Mouse (Mus musculus) adrenal gland, postnatal 10 days (tissue): Measurements from ENCODE around the gene Coro1c. TPM values are rescaled to one million over a fixed set of nuclear protein-coding genes. Genes with fewer than 3 reads are reported as not detected.

Source experiments
- DNase-seq: peaks from one replicate; pipeline ENCODE4 v3.0.0; 2021; ENCODE audit warnings: mixed read lengths
- total RNA-seq, 2 experiments: library from RNA; stranded (reverse); gene quantifications; 2 replicates each; pipeline ENCODE4 v1.2.3; 2021

Gene Coro1c
- total RNA-seq, 2 experiments from 2014 or later: 66.4 to 78.9 TPM

DNA sequence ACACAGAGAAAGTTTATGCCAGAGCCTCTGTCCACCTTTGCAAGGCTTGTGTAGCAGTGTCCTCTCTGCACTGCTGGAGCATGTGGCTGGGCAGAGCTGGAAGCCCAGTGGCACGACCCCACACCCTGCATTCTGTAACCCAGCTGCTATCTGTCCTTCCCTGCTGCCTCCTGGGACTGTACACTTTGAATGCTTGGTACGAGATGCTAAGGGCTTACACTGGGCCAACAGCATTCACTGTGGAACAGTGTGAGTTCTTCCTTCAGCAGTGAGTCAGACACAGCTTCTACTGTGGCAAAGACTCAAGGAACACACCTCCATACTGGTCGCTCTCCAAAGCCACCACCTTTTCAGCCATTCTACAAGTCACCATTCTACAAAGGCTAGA is 25.2 kb downstream of the Coro1c start:
- DNase-seq: no peak

DNA sequence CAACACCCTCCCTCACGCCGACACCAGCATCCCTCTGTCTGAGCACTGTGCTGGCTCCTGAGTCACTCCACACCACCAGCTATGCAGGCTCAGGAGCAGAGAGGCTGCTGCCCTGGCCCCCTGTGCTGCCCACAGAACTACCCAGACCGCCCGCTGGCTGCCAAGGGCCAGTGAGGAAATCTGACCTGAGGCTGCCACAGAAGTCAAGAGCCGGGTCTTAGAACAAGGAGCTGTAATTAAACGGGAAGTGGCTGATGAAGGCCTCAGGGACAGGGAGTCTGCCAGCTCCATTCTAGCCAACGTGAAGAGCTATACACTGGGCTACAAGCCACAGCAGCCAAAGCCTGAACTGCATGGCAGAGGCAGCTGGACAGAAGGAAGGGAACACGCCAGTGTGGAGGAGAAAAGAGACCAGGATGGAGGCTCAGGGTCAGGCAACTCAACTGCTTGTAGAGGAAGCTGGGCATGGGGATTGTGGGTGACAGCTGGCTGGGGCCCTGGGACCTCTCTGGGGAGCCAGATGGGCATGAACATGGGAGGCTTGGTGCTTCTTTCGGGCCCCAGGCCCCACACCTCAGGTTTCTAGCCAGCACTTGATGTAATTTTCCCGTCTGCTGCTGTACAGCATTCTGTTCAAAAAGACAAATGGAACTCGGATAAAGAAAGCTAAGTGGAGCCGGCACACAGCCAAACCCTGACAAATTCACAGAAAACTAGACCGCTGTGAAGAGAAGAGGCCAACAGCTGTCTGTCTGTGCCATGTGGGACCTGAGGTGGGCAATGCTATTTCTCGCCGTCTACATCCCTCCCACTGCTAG is 25.8 kb downstream of the Coro1c start:
- no peak for DNase-seq

DNA sequence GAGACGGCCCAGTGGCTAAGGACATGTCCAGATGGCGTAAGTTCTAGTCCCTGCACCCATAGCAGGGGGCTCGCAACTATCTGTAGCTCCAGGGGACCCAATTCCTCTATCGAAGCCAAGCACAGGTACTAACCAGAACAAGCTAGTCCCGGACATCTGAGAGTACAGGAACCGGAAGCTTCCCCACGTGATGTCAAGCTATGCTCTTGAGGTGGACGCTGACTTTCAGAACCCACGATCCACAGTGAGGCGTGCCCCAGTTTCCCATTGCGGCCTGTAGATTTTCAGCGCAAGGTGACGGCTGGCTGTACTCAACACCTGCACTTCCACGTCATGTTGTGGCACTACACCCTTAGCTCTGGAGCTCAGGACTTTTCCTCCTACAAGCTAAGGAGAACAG is 27.4 kb downstream of the Coro1c start:
- no peak for DNase-seq

DNA sequence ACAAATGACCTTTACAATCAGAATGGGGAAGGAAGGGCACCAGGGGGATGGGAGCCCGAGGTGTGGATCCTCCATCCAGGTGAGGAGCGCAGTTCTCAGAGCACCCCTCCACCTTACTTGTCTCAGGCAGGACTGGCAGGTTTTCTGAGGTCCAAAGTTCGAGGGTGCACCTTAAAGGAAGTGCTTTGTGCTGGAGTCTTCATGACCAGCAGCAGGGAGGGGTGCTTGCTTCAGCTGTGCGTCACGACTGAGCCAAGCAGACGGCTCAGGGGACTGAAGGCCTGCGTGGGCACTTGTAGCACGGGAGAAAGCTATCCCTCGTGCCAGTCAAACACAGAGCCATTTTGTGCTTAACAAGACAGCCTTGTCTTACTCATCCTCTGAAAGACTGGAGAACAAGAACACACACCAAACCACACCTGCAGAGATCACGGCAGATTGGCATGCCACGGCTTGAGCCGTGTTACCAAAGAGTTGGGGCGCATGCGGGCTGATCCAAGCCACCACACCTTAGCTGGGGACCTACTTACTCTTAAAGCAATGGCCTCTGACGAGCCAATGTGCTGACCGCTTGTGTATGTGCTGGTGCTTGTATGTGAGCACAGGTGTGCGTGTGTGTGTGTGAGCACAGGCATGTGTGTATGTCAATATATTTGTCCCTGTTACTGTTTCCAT is 29.5 kb downstream of the Coro1c start:
- no peak for DNase-seq

DNA sequence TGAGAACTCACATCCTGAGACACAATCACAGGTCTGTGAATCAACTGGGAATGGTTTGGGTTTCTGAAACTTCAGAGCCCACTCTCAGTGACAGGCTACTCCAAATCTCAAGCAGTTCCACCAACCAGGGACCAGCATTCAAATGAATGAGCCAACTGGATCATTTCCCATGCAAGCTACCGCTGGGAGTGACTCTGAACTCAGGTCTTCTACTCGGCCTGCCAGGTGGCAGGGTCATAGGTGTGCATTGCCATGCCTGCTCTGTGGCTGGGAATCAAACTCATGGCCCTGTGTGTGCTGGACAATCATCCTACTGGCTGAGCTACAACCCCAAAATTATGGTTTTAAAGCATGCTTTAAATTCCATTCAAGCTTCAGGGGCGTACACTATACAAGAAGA is 31.0 kb downstream of the Coro1c start:
- no peak for DNase-seq

DNA sequence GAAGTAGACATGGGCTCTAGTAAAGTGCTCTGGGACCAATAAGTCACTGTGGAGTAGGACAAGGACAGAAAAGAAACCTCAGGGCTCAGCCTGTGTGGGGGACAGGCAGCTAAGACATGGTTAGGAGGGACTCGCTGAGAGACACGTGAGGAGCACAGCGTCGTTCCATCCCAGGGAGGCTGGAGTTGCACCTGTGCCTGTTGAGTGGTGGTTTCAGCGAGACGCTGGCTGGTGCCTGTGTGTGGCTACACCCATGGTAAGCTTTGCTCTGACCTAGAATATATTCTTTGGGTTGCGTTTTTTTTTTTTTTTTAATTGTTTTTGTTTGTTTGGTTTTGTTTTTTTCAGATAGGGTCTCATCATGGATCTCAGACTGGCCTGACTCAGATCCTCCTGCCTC is 32.4 kb downstream of the Coro1c start:
- no peak for DNase-seq

DNA sequence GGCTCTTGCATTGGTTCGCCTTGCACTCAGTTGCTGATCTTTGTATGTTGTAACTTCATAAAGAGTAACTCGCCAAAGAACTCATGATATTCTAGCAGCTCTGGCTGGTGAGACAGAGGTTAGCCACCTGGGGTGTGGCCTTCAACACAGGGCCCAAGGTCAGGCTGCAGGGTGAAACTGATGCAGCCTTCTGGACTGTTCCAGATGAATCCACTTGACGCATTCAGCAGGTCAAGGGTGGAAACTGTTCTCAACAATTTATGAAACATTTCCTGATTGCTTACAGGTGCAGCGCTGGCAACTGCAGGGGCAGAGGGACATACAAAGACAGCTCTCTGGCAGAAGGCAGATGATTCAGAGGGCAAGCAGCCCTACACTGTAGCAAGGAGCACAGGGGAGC is 32.9 kb downstream of the Coro1c start:
- DNase-seq: no peak

DNA sequence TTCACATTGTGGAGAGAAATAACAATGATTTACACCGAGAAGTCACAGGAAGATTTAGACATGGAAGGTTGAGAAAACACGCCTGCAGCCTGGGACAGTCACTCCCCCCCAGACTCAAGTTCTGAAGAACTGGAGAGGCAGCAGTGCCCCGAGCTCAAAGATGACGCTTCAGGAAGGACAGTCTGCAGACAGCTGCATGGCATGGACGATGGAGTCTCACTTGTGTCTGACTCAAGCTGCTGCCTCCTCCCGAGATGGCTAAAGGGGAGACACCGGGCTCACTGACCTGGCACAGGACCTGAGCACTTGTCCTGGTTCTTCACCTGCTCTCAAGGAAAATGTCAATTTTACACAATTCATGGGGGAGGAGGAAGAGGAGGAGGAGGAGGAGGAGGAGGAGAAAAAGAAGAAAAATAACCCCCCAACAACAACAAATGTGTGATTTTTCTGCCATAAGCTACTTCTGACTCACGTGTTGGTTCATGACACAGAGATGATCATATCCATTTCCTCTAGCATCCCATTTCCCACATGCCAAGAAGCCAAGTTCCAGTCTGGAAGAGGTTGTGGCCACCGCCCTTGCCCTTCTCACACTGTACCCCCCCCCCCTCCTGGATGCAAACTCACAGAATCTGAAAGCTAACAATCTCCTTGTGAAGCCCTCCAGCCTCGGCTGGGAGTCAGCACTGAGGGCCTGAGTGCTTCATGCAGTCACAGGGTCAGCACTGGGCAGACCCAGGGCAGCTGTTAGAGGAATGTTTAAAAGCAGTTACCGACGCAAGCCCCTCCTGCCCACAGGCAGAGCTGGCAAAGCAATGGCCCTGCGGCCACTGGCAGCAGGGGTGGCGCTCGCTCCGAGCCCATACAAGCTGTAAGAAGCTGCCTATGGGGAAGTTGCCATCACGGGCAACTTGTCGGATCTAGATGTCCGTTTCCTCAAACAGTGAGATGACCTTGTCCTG is 34.2 kb downstream of the Coro1c start:
- DNase-seq: no peak

DNA sequence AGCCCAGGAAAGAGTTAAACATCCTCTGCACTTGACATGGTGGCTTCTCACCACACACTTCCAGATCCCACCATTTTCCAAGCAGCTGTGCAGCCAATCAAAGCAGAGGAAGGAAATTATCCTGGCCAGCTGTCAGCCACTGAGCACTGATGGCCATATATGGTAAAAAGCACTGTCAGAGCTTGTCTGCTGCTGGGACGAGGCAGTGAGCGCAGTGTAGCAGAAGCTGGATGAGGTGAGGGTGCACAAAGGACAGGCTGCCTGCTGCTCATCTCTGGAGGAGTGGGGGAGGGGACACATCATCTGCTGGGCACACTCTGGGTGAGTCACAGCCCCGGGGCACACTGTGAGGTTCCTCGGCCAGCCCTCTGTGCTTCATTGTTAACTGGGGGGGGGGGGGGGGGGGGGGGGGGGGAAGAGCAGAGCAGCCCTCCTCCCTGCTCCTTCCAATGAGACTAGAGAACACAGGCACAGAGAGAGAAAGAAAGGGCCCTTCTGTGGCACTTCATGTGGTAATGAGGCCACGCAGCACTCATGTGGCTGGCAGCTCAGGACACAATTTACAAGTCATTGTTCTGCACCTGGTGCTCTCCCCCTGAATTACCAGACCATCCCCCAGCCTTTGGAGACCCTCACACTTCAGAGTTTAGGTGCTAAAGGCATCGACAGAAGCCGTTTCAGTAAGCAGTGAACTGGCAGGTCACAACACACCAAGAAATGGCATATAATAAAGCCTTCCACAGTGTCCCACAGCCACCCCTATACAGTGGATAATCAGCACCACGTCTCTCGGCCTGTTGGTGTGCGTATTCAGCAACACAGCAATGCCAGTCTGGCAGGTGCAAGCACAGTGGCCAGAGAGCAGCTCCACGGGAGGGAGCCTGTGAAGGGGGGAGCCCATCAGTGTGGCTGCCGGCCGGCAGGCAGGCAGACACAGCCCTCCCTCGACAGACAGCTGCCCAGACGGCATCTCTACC is 35.3 kb downstream of the Coro1c start:
- peak; percentile 81 for DNase-seq

DNA sequence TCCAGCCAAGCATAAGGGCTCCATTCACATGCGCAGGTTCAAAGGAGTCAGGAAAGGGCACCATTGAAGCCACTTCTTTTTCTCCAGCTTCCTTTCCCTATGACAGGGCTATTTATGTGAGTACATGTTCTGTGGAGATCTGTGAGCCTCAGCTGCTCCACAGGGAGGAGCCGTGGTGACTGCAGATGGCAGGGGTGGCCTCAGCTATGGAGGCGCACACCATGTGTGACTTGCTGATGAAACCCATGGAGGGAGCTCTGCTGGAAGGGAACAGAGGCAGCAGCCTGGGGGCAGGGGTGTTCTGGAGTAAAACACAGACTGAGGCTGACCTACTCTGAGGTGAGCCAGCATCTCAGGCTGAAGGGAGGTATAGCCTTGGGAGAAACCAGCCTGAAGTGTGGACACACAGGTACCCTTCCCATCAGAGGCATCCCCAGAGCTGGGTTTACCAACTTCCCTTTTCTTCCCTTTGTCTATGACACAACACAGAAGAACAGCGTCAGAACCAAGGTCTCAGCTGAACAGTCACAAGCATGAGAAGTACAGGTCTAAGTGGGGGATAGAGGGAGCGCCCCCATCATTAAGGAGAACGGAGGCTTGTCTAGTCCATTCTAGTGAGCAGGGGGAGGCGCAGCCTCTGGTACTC is 36.5 kb downstream of the Coro1c start:
- no peak for DNase-seq

DNA sequence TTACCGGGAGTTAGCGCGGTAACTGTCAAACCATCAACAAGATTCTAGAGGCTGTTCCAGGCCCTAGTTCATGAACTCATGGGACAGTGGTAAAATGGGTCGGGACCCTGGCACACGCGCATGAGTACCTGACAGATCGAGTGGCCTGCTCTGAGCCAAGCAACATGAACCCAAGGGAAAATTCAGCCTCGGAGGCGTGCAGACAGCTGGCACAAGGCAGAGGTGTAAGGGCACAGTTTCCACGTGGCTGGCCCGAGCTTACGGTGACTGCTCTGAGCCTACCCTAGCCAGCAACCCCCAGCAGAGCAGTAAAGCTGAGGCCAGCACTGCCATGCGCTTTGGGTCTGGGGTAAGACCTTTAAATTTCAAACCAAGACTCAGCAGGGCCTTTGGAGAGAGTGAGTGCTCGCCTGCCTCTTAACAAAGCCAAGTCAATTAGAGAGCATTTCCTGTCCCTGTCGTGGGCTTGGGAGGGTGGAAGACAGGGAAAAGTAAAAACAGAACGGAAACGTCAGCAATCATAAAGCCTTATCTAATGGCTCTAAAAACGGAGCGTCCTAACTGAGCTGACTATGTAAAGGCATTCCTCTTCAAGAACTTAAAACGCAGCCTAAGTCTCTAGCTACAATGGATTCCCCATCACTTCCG is 38.0 kb downstream of the Coro1c start:
- DNase-seq: peak; percentile 62

DNA sequence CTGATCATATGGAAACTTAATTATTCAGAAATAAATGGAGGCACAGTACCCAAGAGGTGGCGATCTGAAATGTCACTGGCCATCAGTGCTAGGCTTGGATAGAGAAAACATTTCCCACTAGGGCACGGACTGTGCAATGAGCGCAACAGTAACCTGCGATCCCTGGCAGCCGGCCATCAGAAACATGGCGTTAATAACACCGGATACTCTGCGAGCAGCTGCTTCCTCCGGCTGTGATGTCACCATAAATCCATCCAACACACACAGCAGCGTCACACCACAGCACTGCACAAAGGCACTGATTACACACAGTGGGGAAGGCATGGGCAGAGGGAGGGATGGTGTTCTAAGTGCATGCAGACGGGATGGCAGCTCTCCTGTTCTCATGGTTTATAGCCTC is 39.4 kb downstream of the Coro1c start:
- DNase-seq: peak; percentile 72

DNA sequence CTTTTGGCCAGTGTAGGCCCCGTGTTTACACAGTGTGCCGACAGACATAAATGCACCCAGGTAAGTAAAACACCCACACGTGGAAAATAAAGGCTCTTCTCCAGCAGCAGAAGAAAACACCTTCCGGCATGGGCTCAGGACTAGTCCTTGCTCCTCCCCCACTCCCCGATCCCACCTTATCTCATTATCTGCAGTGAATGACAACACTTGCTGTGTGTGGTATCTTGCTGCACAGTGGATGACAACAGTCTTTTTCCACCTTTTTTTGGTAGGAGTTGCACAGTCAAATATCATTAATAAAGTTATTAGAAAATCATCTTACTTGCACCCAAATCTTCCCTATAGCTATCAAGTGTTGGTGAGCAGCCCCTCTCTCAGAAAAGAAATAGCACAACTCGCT is 43.6 kb downstream of the Coro1c start:
- DNase-seq: no peak

DNA sequence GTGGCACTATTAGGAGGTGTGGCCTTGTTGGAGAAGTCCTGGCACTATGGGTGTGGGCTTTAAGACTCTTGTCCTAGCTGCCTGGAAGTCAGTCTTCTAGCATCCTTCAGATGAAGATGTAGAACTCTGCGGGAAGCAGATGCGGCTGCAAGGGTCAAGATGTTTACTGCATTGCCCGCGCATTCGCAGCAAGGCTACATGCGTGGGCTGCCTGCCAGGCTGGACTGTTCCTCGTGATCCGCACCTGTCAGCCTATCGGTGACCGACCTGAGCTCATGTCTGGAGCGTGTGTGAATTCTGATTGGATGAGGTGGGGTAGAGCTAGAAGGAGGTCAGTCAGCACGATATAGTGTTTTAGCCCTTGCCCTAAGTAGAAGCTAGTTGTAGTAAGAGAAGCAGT is 44.6 kb downstream of the Coro1c start:
- DNase-seq: no peak

DNA sequence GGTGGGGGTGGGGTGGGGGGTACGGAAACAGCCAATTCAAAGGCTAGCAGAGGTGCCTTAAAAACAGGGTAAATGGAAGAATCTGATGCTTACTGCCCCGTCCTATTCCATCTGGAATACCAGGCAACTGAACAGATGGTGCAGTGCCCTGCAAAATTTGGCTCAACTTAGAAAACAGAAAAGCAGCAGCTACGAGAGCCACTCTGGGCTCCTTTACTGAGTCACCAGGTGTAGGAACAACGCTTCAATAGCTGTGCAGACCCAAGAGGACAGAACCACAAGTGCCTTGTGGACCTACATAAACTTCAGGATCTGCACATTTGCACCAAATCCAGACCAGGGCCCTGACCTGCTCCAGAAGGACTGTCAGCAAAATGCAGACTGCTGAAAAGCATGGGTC is 46.1 kb downstream of the Coro1c start:
- DNase-seq: no peak

DNA sequence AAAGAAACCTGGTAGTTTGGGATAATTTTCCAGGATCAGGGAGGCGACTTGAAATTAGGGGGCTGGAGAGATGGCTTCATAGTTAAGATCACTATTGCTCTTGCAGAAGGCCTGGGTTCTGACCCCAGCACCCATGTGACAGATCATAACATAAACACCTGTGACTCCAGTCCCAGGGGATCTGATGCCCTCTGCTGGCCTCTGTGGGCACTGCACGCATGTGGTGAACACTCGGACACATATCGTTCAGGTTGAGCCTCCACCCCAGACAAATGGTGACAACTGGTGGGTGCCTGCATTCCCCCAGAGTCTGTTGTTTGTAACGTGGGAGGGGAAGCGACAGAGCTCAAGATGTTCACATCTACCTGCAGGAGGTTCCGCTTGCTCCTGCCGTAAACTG is 47.3 kb downstream of the Coro1c start:
- DNase-seq: peak; percentile 33

DNA sequence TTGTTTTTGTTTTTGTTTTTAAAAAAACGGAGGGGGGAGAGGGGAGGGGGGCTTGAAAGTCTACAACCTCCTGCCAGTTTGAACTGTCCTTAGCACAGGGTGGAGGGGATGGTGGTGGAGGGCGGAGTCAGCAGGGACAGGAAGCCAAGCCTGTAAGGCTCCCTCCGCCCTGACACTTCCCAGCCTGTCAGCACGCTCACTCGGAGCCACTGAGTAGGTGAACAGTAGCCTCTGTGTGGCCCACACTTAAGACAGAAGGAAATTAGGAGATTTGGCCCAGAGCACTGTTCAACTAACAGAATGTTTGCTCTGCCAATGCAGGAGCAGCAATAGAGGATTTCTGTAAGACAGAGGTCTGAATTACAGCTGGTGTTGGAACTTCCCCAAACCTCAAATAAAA is 49.6 kb downstream of the Coro1c start:
- DNase-seq: peak; percentile 41

DNA sequence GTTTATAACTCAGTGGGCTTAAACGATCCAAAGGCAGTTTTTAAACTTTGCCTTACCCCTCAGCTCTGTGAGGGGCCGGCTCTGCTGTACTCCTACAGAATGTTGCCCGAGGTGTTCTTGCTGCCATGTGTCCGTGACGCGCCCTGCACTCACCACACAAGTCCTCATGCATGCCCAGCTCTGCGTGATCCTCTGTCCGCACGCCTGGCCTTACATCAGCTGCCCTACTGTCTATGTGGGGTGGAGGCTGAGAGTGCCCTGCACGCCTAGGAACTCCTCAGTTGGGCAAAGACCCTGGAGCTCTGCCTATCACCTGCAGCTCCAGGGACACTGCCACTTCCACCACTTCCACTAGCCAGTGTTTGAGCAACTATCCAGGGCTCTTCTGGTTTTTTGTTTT is 50.0 kb downstream of the Coro1c start:
- no peak for DNase-seq

DNA sequence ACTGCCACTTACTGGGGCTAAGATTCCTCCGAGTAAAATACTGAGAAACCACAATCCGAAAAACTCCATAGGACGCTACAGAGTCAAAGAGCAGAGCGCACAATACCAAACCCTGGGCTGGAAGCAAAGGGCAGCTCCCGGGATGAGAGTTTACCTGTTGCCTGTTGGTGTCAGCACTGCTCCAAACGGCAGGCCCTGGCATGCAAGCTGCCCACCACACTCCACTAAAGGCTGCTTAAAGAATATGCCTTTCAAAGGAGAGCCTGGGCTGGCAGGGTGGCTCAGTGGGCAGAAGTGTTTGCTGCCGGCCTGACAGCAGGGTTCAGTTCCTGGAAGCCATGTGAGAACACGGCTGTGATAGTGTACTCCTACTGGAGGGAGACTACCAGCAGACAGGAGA is 50.9 kb downstream of the Coro1c start:
- DNase-seq: no peak

DNA sequence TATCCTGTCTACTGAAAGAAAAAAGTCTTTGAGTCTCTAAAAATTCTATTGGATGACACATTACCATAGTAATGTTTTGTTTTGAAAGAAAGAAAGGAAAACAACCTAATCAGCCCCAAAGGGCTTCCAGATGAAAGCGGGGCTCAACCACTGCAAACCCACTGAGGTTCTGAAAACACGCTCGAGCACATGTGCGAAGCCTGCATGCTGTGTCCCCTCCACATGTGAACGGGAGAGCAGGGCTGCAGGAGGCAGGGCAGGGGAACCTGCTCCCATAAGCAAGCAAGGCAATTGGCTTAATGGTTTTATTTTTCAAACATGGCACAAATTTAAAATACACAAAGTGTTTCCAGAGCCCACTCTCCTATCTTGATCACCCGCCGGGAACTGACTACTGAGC is 51.9 kb downstream of the Coro1c start:
- no peak for DNase-seq

DNA sequence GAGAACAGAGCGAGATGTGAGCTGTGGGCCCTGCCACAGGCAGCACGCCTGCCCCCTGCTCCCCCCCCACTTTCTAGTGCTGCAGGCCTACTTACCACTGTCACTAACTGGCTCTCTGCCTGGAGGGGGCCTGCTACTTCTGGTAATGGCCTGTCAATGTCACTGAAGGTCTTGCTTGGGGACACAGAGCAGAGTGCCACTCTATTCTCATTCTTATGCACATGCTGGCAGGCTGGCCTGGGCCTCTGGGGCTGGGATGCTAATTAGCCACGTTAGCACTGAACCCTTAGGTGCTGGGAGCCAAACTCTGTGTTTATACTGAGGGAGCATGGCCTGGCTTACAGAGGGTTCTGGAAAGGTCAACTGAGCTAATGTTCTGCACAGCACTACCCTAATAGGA is 52.9 kb downstream of the Coro1c start:
- DNase-seq: peak; percentile 51
